Mouse (Mus musculus) C2C12 (cell line): Measurements from ENCODE around the gene Rnf4. TPM values are rescaled to one million over a fixed set of nuclear protein-coding genes. Genes with fewer than 3 reads are reported as not detected.

Experiments used
- H3K27me3 ChIP-seq: one replicate; pipeline ENCODE4 v1.6.1; 2011; ENCODE audit not compliant: control insufficient read depth, insufficient read depth, insufficient read length
- H3K36me3 ChIP-seq: one replicate; pipeline ENCODE4 v1.6.1; 2011; ENCODE audit not compliant: control insufficient read depth, insufficient read depth
- H3K4me3 ChIP-seq: one replicate; pipeline ENCODE4 v1.5.1; 2011; ENCODE audit warnings: mild to moderate bottlenecking, control low read depth; ENCODE audit not compliant: poor library complexity, insufficient read depth, severe bottlenecking
- H3K79me2 ChIP-seq: one replicate; pipeline ENCODE4 v1.6.1; 2011; ENCODE audit not compliant: control insufficient read depth, insufficient read depth
- H3K79me3 ChIP-seq: one replicate; pipeline ENCODE4 v1.6.1; 2011; ENCODE audit warnings: low read depth, control low read depth
- H3ac ChIP-seq: one replicate; pipeline ENCODE3; 2011; ENCODE audit warnings: low read depth; ENCODE audit not compliant: control insufficient read depth, insufficient read length
- CEBPB ChIP-seq: IDR thresholded peaks from one replicate; pipeline ENCODE4 v1.6.1; 2011; ENCODE audit warnings: low read depth, mild to moderate bottlenecking, control low read depth, moderate library complexity
- CTCF ChIP-seq: IDR thresholded peaks from one replicate; pipeline ENCODE4 v1.5.1; 2011; ENCODE audit not compliant: control insufficient read depth, insufficient read depth, insufficient read length
- FOSL1 ChIP-seq: IDR thresholded peaks from one replicate; pipeline ENCODE4 v1.8.0; 2011; ENCODE audit warnings: mild to moderate bottlenecking, low read length; ENCODE audit not compliant: poor library complexity, insufficient read depth, severe bottlenecking
- MAX ChIP-seq: IDR thresholded peaks from one replicate; pipeline ENCODE4 v1.6.1; 2011; ENCODE audit warnings: mild to moderate bottlenecking, control low read depth
- MYOD1 ChIP-seq: IDR thresholded peaks from one replicate; pipeline ENCODE4 v1.6.1; 2011; ENCODE audit warnings: low read depth; ENCODE audit not compliant: control insufficient read depth, insufficient read length
- MYOG ChIP-seq: IDR thresholded peaks from one replicate; pipeline ENCODE4 v1.6.1; 2011; ENCODE audit not compliant: control insufficient read depth, insufficient read length; ENCODE audit errors: extremely low read depth
- USF1 ChIP-seq: IDR thresholded peaks from one replicate; pipeline ENCODE4 v1.6.1; 2011; ENCODE audit warnings: low read depth, mild to moderate bottlenecking, control low read depth, moderate library complexity
- long read RNA-seq, 2 experiments: library from polyadenylated mRNA; unstranded; transcript quantifications; one replicate each; pipeline ENCODE4 v2.0.0; 2019 to 2020
- polyA plus RNA-seq: library from polyadenylated mRNA; unstranded; fragments of >200 nt; fragmentation: generic; extraction: Trizol; gene quantifications from one replicate; pipeline ENCODE4 v1.2.1, GENCODE M21; 2012; ENCODE audit warnings: missing spikeins

Gene Rnf4
- 67.1 TPM for polyA plus RNA-seq
- long read RNA-seq, experiment 1, full-length matches to known transcripts, result 8 of 36 reads
- long read RNA-seq, experiment 1, partial matches to known transcripts, result 3 of 36 reads
- long read RNA-seq, experiment 1, other reads (novel, unspliced or antisense), result 25 of 36 reads
- long read RNA-seq, experiment 2, full-length matches to known transcripts, result 12 of 42 reads
- long read RNA-seq, experiment 2, partial matches to known transcripts, result 2 of 42 reads
- long read RNA-seq, experiment 2, other reads (novel, unspliced or antisense), result 28 of 42 reads

GRCm38 (mm10) chr5:34336097-34336774 lies at the start of gene Rnf4:
Gene Rnf4 (plus strand): TSS chr5:34336289.
- Histone ChIP-seq H3K4me3 (peak within 1 kb of the TSS; percentile 65), H3K27me3 (no peaks in the 10 kb centered on the region), H3K79me2 (peaks cover 64% of the 10 kb centered on the region), H3ac (peak within 1 kb of the TSS; percentile 95), H3K36me3 (peaks cover 16% of the 10 kb centered on the region), H3K79me3 (peaks cover 53% of the 10 kb centered on the region)
- TF ChIP-seq USF1 (peak; percentile 58), FOSL1 (no peak)

DNA sequence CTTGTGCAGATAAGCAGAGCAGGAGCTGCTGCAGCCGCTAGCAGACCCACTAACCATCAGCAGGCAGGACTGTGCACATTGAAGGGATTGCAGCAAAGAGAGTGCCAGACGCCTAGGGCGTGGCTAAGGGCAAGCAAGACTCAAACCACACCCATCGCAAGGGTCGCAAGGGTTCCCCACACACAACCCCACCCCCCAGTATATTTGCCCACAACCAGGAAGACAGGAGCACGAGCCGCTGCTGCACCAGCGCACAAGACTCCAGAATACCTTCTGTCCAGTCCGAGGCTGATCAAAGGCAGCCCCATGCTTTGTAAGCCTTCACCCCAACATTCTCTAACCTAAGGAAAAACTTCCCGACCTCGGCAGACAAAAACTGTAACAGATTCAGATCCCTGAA lies 49.6 kb upstream of the Rnf4 start:
- no peak overlapping the region for H3K4me3 ChIP-seq
- H3K79me3 ChIP-seq, result no peaks in the 10 kb centered on the region
- no peaks in the 10 kb centered on the region for H3K36me3 ChIP-seq
- peaks cover 48% of the 10 kb centered on the region for H3K27me3 ChIP-seq
- H3K79me2 ChIP-seq, result no peaks in the 10 kb centered on the region
- TF ChIP-seq CEBPB, result no peak
- TF ChIP-seq MAX, result no peak
- TF ChIP-seq FOSL1, result no peak
- TF ChIP-seq CTCF, result no peak
- no peak for TF ChIP-seq MYOD1
- no peak for TF ChIP-seq USF1
- TF ChIP-seq MYOG, result no peak
- no peak overlapping the region for H3ac ChIP-seq

- no peak for TF ChIP-seq CEBPB
- no peak for TF ChIP-seq CTCF
- no peak for TF ChIP-seq USF1
- Histone ChIP-seq H3K27me3 (peaks cover 52% of the 10 kb centered on the region), H3K79me3 (no peaks in the 10 kb centered on the region), H3K4me3 (no peak overlapping the region), H3ac (no peak overlapping the region), H3K36me3 (no peaks in the 10 kb centered on the region), H3K79me2 (no peaks in the 10 kb centered on the region)
Measured at GRCm38 (mm10) chr5:34287001-34287837, 48.9 kb upstream of the Rnf4 start.

DNA sequence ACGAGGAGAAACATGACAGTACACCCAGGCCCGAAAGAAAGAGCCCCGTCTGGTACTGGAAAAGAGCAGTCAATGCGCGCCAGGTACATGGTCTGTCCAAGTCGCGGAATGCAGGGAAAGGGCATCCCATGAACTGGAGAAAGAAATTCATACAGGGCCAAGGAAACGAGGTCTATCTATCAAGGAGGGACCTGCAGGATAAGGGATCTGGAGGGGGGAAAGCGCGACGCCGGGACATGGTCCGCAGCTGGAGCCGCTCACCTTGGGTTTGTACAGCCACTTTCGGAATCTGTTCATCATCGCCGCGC lies 48.3 kb upstream of the Rnf4 start:
- Histone ChIP-seq H3K27me3 (peaks cover 54% of the 10 kb centered on the region), H3ac (no peak overlapping the region), H3K79me3 (no peaks in the 10 kb centered on the region), H3K4me3 (no peak overlapping the region), H3K79me2 (no peaks in the 10 kb centered on the region), H3K36me3 (no peaks in the 10 kb centered on the region)
- TF ChIP-seq CTCF (no peak), MAX (no peak), MYOD1 (no peak), FOSL1 (no peak), CEBPB (no peak), MYOG (no peak), USF1 (no peak)

- H3ac ChIP-seq, result no peak within 1 kb of the TSS
- H3K36me3 ChIP-seq, result no peaks in the 10 kb centered on the region
- no peaks in the 10 kb centered on the region for H3K79me2 ChIP-seq
- H3K79me3 ChIP-seq, result no peaks in the 10 kb centered on the region
- H3K27me3 ChIP-seq, result peaks cover 54% of the 10 kb centered on the region
- no peak for TF ChIP-seq USF1
- TF ChIP-seq CTCF, result no peak
- TF ChIP-seq MYOG, result no peak
- TF ChIP-seq MYOD1, result no peak
- no peak within 1 kb of the TSS for H3K4me3 ChIP-seq
Measured at GRCm38 (mm10) chr5:34288154-34288716, 47.9 kb upstream of the Rnf4 start, which contains the start of the genes Zfyve28 and Cfap99. Gene Zfyve28 (minus strand): TSS chr5:34288449. Gene Cfap99 (plus strand): TSS chr5:34288600.

- no peaks in the 10 kb centered on the region for H3K36me3 ChIP-seq
- H3K27me3 ChIP-seq, result peaks cover 54% of the 10 kb centered on the region
- no peak for TF ChIP-seq CEBPB
- TF ChIP-seq USF1, result no peak
- TF ChIP-seq MYOD1, result no peak
- no peak for TF ChIP-seq CTCF
- no peak for TF ChIP-seq MYOG
- no peak for TF ChIP-seq MAX
- no peak for TF ChIP-seq FOSL1
- H3K4me3 ChIP-seq, result no peak overlapping the region
- H3K79me3 ChIP-seq, result no peaks in the 10 kb centered on the region
- no peak overlapping the region for H3ac ChIP-seq
- H3K79me2 ChIP-seq, result no peaks in the 10 kb centered on the region
Measured at GRCm38 (mm10) chr5:34289286-34289685, 46.8 kb upstream of the Rnf4 start.
